In the genomic region with DNA sequence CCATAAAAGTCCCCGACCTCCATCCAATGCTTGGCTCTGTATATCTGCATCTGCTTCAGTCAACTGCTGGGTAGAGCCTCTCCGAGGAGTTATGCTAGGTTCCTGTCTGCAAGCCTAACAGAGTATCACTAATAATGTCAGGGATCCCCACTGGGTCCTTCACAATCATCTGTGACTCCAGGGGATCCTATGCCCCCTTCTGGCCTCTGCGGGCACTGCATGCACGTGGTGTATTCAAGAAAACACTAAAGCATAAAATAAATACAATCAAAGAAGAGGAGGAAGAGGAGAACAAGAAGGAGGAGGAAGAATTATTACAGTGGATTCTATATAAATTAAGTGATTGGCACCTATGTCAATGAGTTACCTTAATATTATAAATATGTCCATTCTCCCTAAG, we compare ENCODE assay signal across 10 mouse cellular contexts. TPM values are rescaled to one million over a fixed set of nuclear protein-coding genes. Genes with fewer than 3 reads are reported as not detected.
DNase-seq lines count a peak whose midpoint lies in the region; TF ChIP-seq lines count a peak whose summit lies in the region.
"Had no signal": no experiment of that assay in that cellular context is flagged by ENCODE, and none has a peak within 500 bp of the region (broad histone marks: within the 10 kb centered on the region; RNA-seq: fewer than 3 reads in every experiment).

No protein-coding gene starts in this region.

- H3K4me1 ChIP-seq in bone marrow macrophage, adult 2 months (ENCODE audit: control insufficient read depth, insufficient read depth, low read length) = peaks cover 16% of the 10 kb centered on the region
- H3K4me1 ChIP-seq in limb, embryonic 10.5 days = no peaks in the 10 kb centered on the region
- H3K4me1 ChIP-seq: neural tube, embryonic 12.5 days had no signal

- no peak overlapping the region for H3K27ac ChIP-seq in left cerebral cortex, adult 2 months
- no peak overlapping the region for H3K27ac ChIP-seq in bone marrow macrophage, adult 2 months (ENCODE audit: insufficient read depth, low read depth, low read length)
- no peak overlapping the region for H3K27ac ChIP-seq in limb, embryonic 10.5 days
- H3K27ac ChIP-seq: heart, embryonic 15.5 days; neural tube, embryonic 12.5 days had no signal

- no peaks in the 10 kb centered on the region for H3K27me3 ChIP-seq in limb, embryonic 10.5 days (ENCODE audit: low read depth, poor library complexity, severe bottlenecking)
- H3K27me3 ChIP-seq: heart, embryonic 15.5 days; neural tube, embryonic 12.5 days had no signal

- TF ChIP-seq CTCF in left cerebral cortex, adult 2 months (IDR thresholded peaks at IDR 0.05) = peak; percentile 63
- peak; percentile 65 for TF ChIP-seq CTCF in bone marrow macrophage, adult 2 months (IDR thresholded peaks at IDR 0.05; ENCODE audit: low read depth, low read length)

- no peak for TF ChIP-seq POLR2A in bone marrow macrophage, adult 2 months (IDR thresholded peaks at IDR 0.05; ENCODE audit: borderline replicate concordance, low read depth, low read length)

- WGBS in limb, embryonic 10.5 days = 49% methylated on average over 4 of the region's 4 CpGs

- no peak overlapping the region for H3K4me3 ChIP-seq in left cerebral cortex, adult 2 months
- no peak overlapping the region for H3K4me3 ChIP-seq in bone marrow macrophage, adult 2 months (ENCODE audit: insufficient read depth, low read length)
- H3K4me3 ChIP-seq in limb, embryonic 10.5 days = no peak overlapping the region
- H3K4me3 ChIP-seq: heart, embryonic 15.5 days; neural tube, embryonic 12.5 days had no signal

- intact Hi-C loops in left cerebral cortex, adult 2 months (cut with DNase I) = loop anchor here (2.0 to 5.0 kb wide), 2 partner anchors 109 to 213 kb away; a partner anchor contains a TSS

- H3K9me3 ChIP-seq in limb, embryonic 10.5 days (replicated peaks) = no peaks in the 10 kb centered on the region
- H3K9me3 ChIP-seq: heart, embryonic 15.5 days; neural tube, embryonic 12.5 days had no signal

- peak; percentile 72 for DNase-seq in adrenal gland, postnatal 10 days
- no peak for DNase-seq in adrenal gland, adult 8-10 months
- DNase-seq in left cerebral cortex, adult 2 months (ENCODE audit: extremely low spot score in 1 of 2, low spot score in 2 of 2) = no peak
- no peak for DNase-seq in left cerebral cortex, adult 9 months (ENCODE audit: low spot score in 2 of 2)
- peak; percentile 74 for DNase-seq in limb, embryonic 10.5 days (ENCODE audit: low spot score)
- DNase-seq in spleen, postnatal 10 days (ENCODE audit: low spot score in 2 of 2) = peak; percentile 49 to 83
- DNase-seq in cerebellum, adult 9-10 months = no peak

- no peaks in the 10 kb centered on the region for H3K36me3 ChIP-seq in limb, embryonic 10.5 days
- H3K36me3 ChIP-seq: heart, embryonic 15.5 days; neural tube, embryonic 12.5 days had no signal

RNA-seq across cellular contexts. Expression of a gene that starts 6.5 kb away (rescaled TPM):
- 1 to 10 TPM in 1 of 2 experiments, not detected in 1; 1.6 TPM for total RNA-seq in adrenal gland, postnatal 10 days (2021)
- not detected for total RNA-seq in adrenal gland, adult 8-10 months (2022)
- not detected for total RNA-seq in left cerebral cortex, adult 2 months (2021)
- polyA plus RNA-seq in bone marrow macrophage, adult 2 months (2012; ENCODE audit: insufficient read depth, insufficient read length, missing spikeins) = not detected in 2 replicates
- not detected in 2 replicates for polyA plus RNA-seq in limb, embryonic 10.5 days (2016; fragmentation: Nextera tagmentation; extraction: Ambion mirVana)
- polyA plus RNA-seq: heart, embryonic 15.5 days; neural tube, embryonic 12.5 days had no signal

RNA-seq across cellular contexts. Expression of a gene that starts 9.8 kb away (rescaled TPM):
- not detected for total RNA-seq in adrenal gland, postnatal 10 days (2021)
- not detected for total RNA-seq in adrenal gland, adult 8-10 months (2022)
- total RNA-seq in left cerebral cortex, adult 2 months (2021) = under 1 TPM; 0.61 TPM
- not detected in 2 replicates for polyA plus RNA-seq in bone marrow macrophage, adult 2 months (2012; ENCODE audit: insufficient read depth, insufficient read length, missing spikeins)
- not detected in 2 replicates for polyA plus RNA-seq in limb, embryonic 10.5 days (2016; fragmentation: Nextera tagmentation; extraction: Ambion mirVana)
- polyA plus RNA-seq: heart, embryonic 15.5 days; neural tube, embryonic 12.5 days had no signal

RNA-seq across cellular contexts. Expression of a gene that starts 13.4 kb away (rescaled TPM):
- under 1 TPM; 0.30 TPM for total RNA-seq in adrenal gland, postnatal 10 days (2021)
- not detected for total RNA-seq in adrenal gland, adult 8-10 months (2022)
- not detected for total RNA-seq in left cerebral cortex, adult 2 months (2021)
- polyA plus RNA-seq in bone marrow macrophage, adult 2 months (2012; ENCODE audit: insufficient read depth, insufficient read length, missing spikeins) = not detected in 2 replicates
- 0.18 and 0.75 TPM in 2 replicates for polyA plus RNA-seq in limb, embryonic 10.5 days (2016; fragmentation: Nextera tagmentation; extraction: Ambion mirVana)

RNA-seq across cellular contexts. Expression of a gene that starts 21.6 kb away (rescaled TPM):
- 10 to 100 TPM; 73.9 to 86.6 TPM for total RNA-seq in adrenal gland, postnatal 10 days (2021)
- total RNA-seq in adrenal gland, adult 8-10 months (2022) = 100 to 1,000 TPM in 2 of 4 experiments, 10 to 100 TPM in 2; 82.3 to 136 (median 110) TPM
- 10 to 100 TPM; 81.7 to 86.9 TPM for total RNA-seq in left cerebral cortex, adult 2 months (2021)
- 70.1 and 76.6 TPM in 2 replicates for polyA plus RNA-seq in bone marrow macrophage, adult 2 months (2012; ENCODE audit: insufficient read depth, insufficient read length, missing spikeins)
- polyA plus RNA-seq in limb, embryonic 10.5 days (2016; fragmentation: Nextera tagmentation; extraction: Ambion mirVana) = 85.0 and 104 TPM in 2 replicates

RNA-seq across cellular contexts. Expression of a gene that starts 21.8 kb away (rescaled TPM):
- 100 to 1,000 TPM; 180 to 220 TPM for total RNA-seq in adrenal gland, postnatal 10 days (2021)
- 100 to 1,000 TPM; 121 to 137 (median 127) TPM for total RNA-seq in adrenal gland, adult 8-10 months (2022)
- total RNA-seq in left cerebral cortex, adult 2 months (2021) = 100 to 1,000 TPM; 107 to 117 TPM
- polyA plus RNA-seq in bone marrow macrophage, adult 2 months (2012; ENCODE audit: insufficient read depth, insufficient read length, missing spikeins) = 99.9 and 110 TPM in 2 replicates
- 136 and 160 TPM in 2 replicates for polyA plus RNA-seq in limb, embryonic 10.5 days (2016; fragmentation: Nextera tagmentation; extraction: Ambion mirVana)

Comparison
In these comparisons a context has a peak if more than half of its experiments do, and no peak if none do; other contexts are left out.
1. DNase-seq: peak in adrenal gland, postnatal 10 days (single experiment), limb, embryonic 10.5 days (single experiment) and spleen, postnatal 10 days (2 of 2); none in adrenal gland, adult 8-10 months (single experiment), left cerebral cortex, adult 2 months (0 of 2), left cerebral cortex, adult 9 months (0 of 2) and cerebellum, adult 9-10 months (single experiment).